Mouse (Mus musculus): ENCODE data around the gene Mef2c. TPM values are rescaled to one million over a fixed set of nuclear protein-coding genes. Genes with fewer than 3 reads are reported as not detected.

Gene Mef2c
- total and polyA plus RNA-seq, 3 experiments = 99.9 to 159 (median 107) TPM

DNA sequence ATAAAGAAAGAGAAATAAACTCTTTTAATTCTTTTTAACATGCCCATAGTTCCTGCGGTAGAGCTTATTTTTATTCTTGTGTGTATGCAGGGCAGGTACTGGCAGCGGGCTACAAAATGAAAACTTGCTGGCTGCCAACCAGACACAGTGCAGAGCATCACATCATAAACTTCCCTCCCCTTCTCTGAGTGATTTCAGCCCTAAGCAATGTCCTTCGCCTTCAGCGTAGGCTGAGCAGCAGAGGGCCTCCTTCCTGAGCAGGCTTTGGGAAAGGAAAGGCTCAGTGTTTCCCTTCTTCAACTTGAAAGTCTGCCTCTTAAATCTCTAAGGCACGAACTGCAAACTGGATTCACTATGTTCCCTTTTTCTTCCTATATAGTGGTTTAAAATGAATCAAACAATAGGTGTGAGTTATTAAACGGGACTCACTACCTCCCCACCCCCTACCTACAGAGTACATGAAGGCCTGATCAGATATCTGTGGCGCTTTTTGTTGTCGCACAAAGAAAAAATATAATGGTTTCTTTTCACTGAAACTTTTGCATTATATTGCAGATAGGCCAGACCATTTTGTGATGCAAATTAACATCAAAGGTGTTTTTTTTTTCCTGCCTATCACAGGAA lies 28.2 kb downstream of the Mef2c start:
- peak overlapping the region; percentile 74 for H3K9ac ChIP-seq (ENCODE audit: insufficient read depth, low read depth)
- peak; percentile 78 for DNase-seq (ENCODE audit: extremely low read depth)
- peak overlapping the region; percentile 41; the same call in 1 of the 2 replicates for H3K4me2 ChIP-seq (ENCODE audit: insufficient read depth, low read depth, poor library complexity, severe bottlenecking)
- in situ Hi-C loops (cut with MboI; ENCODE audit: low pct_ligation_motif_present, low pct_unique_long_range_greater_than_20kb, low sequenced_read_pairs) (loop anchor here (25.0 kb wide), 1 partner anchor 105 kb away; no protein-coding TSS in a partner anchor), dilution Hi-C loops (cut with MboI; ENCODE audit: extremely low pct_ligation_motif_present, extremely low pct_unique_long_range_greater_than_20kb, low sequenced_read_pairs) (no loop called here)
- peaks cover 45% of the 10 kb centered on the region for H3K79me2 ChIP-seq (replicated peaks; ENCODE audit: control insufficient read depth, extremely low read depth, insufficient read depth, poor library complexity, severe bottlenecking)
- no peaks in the 10 kb centered on the region for H3K4me1 ChIP-seq (ENCODE audit: control insufficient read depth in 1 of 2, insufficient read depth in 2 of 2)
- H3K36me3 ChIP-seq (replicated peaks in 1 of 2; ENCODE audit: control insufficient read depth in 1 of 2, insufficient read depth in 1 of 2, low read length in 1 of 2) = no peaks in the 10 kb centered on the region
- no peaks in the 10 kb centered on the region for H3K27me3 ChIP-seq (replicated peaks)
- peak overlapping the region; percentile 91 for H3K27ac ChIP-seq (ENCODE audit: insufficient read depth, low read depth)
- peak overlapping the region; percentile 27 to 85 (median 48) for H3K4me3 ChIP-seq (replicated peaks in 1 of 3; ENCODE audit: low read depth in 2 of 3, low read length in 2 of 3, poor library complexity in 1 of 3)
- no peaks in the 10 kb centered on the region for H3K9me3 ChIP-seq (replicated peaks; ENCODE audit: low read length)
- TF ChIP-seq ZC3H11A (IDR thresholded peaks at IDR 0.05; ENCODE audit: low read depth, low read length) (no peak), HCFC1 (IDR thresholded peaks at IDR 0.05; ENCODE audit: low read depth, low read length) (peak; percentile 27; the same call in 1 of the 2 replicates), BHLHE40 (IDR thresholded peaks at IDR 0.05; ENCODE audit: low read depth, low read length) (no peak; the same call in 1 of the 2 replicates), KAT2A (IDR thresholded peaks at IDR 0.05; ENCODE audit: insufficient replicate concordance, low read length) (0 out of 2 replicates have a peak, but pooled peaks have one; percentile 34), GABPA (IDR thresholded peaks at IDR 0.05; ENCODE audit: insufficient replicate concordance, low read depth, low read length) (no peak), SIN3A (IDR thresholded peaks at IDR 0.05; ENCODE audit: low read length) (peak; percentile 74), MAZ (IDR thresholded peaks at IDR 0.05; ENCODE audit: low read depth, low read length) (no peak), SMC3 (IDR thresholded peaks at IDR 0.05; ENCODE audit: low read depth, low read length) (peak; percentile 48), EP300 (IDR thresholded peaks at IDR 0.05; ENCODE audit: low read length) (peak; percentile 64), ELF1 (IDR thresholded peaks at IDR 0.05; ENCODE audit: low read depth, low read length) (0 out of 2 replicates have a peak, but pooled peaks have one; percentile 4), RAD21 (IDR thresholded peaks at IDR 0.05; ENCODE audit: low read depth, low read length) (peak; percentile 27), TCF12 (IDR thresholded peaks at IDR 0.05; ENCODE audit: low read depth, low read length) (peak; percentile 29; the same call in 1 of the 2 replicates), POLR2A (IDR thresholded peaks at IDR 0.05; ENCODE audit: low read depth, low read length) (peak; percentile 63), ETS1 (conservative IDR thresholded peaks at IDR 0.05; ENCODE audit: low read depth, low read length) (peak; percentile 46; the same call in 1 of the 2 replicates), UBTF (IDR thresholded peaks at IDR 0.05; ENCODE audit: low read depth, low read length) (0 out of 2 replicates have a peak, but pooled peaks have one; percentile 32), ZMIZ1 (IDR thresholded peaks at IDR 0.05; ENCODE audit: low read depth, low read length) (peak; percentile 54; the same call in 1 of the 2 replicates), CTCF (conservative IDR thresholded peaks at IDR 0.05 in 1 of 2, IDR thresholded peaks at IDR 0.05 in 1 of 2; ENCODE audit: low read depth in 2 of 2, low read length in 2 of 2) (peak in 1 of 2 experiments; percentile 48; a peak in 2 of 4 replicates), CHD2 (IDR thresholded peaks at IDR 0.05; ENCODE audit: low read length) (peak; percentile 65; the same call in 1 of the 2 replicates), NELFE (IDR thresholded peaks at IDR 0.05; ENCODE audit: low read depth, low read length) (peak; percentile 59; the same call in 1 of the 2 replicates), IRF4 (IDR thresholded peaks at IDR 0.05; ENCODE audit: low read depth, low read length) (peak; percentile 64), MYC (IDR thresholded peaks at IDR 0.05; ENCODE audit: low read depth, low read length) (0 out of 2 replicates have a peak, but pooled peaks have one; percentile 14), E2F4 (IDR thresholded peaks at IDR 0.05; ENCODE audit: insufficient replicate concordance, low read depth, low read length) (no peak)

All from CH12.LX (cell line).